8 mouse cellular contexts compared by ENCODE assay signal in genomic region chr9:47530544-47530921, GRCm38 (mm10). TPM values are rescaled to one million over a fixed set of nuclear protein-coding genes. Genes with fewer than 3 reads are reported as not detected.
A peak's percentile ranks its signal among the peaks of the same experiment; 100 is the strongest.
DNase-seq lines count a peak whose midpoint lies in the region; ATAC-seq and TF ChIP-seq lines count a peak whose summit lies in the region.

No protein-coding gene starts in this region.

- ATAC-seq in limb, embryonic 15.5 days (ENCODE audit: insufficient number of reproducible peaks, low FRiP score, low TSS enrichment, low read depth) = no peak
- ATAC-seq in stomach, postnatal 0 days (ENCODE audit: low FRiP score, low TSS enrichment) = peak; percentile 22

- peaks cover 31% of the 10 kb centered on the region for H3K4me1 ChIP-seq in heart, embryonic 10.5 days
- peaks cover 25% of the 10 kb centered on the region for H3K4me1 ChIP-seq in limb, embryonic 15.5 days
- H3K4me1 ChIP-seq in stomach, postnatal 0 days (replicated peaks; ENCODE audit: control insufficient read depth, insufficient read depth) = peaks cover 5% of the 10 kb centered on the region; the same call in 1 of the 2 replicates

- no peak for TF ChIP-seq EP300 in stomach, postnatal 0 days (optimal IDR thresholded peaks at IDR 0.05)

- H3K4me2 ChIP-seq in limb, embryonic 15.5 days = peak overlapping the region; percentile 98
- H3K4me2 ChIP-seq in stomach, postnatal 0 days (replicated peaks; ENCODE audit: low read depth) = peak overlapping the region; percentile 99

- H3K27me3 ChIP-seq in heart, embryonic 10.5 days (ENCODE audit: insufficient read depth, poor library complexity, severe bottlenecking) = 0 out of 2 replicates have a peak, but pooled peaks cover 5% of the 10 kb centered on the region
- H3K27me3 ChIP-seq in limb, embryonic 15.5 days = peaks cover 26% of the 10 kb centered on the region
- H3K27me3 ChIP-seq in stomach, postnatal 0 days (ENCODE audit: control insufficient read depth, insufficient read depth, low read length) = no peaks in the 10 kb centered on the region

- WGBS in heart, embryonic 10.5 days = under 1% methylated on average over 23 of the region's 30 CpGs
- WGBS in limb, embryonic 15.5 days = under 1% methylated on average over 22 of the region's 30 CpGs
- WGBS in stomach, postnatal 0 days = 0% methylated on average over 22 of the region's 30 CpGs

- no peak for DNase-seq in heart, embryonic 10.5 days (ENCODE audit: low spot score)
- DNase-seq in heart, postnatal 14 days = no peak
- peak; percentile 13 to 67 for DNase-seq in spleen, postnatal 4 days (ENCODE audit: low spot score in 2 of 2)
- no peak for DNase-seq in spleen, postnatal 14 days (ENCODE audit: low spot score in 2 of 2)
- no peak for DNase-seq in stomach, postnatal 0 days (ENCODE audit: low spot score)
- no peak for DNase-seq in frontal cortex, postnatal 36 days (ENCODE audit: low spot score in 2 of 2)
- DNase-seq in layer of hippocampus, adult 8-10 months (ENCODE audit: low spot score in 2 of 2) = no peak

- TF ChIP-seq CTCF in stomach, postnatal 0 days (IDR thresholded peaks at IDR 0.05; ENCODE audit: low read depth) = no peak

- intact Hi-C loops in heart, postnatal 14 days (cut with DNase I) = loop anchor here (2.0 kb wide), 1 partner anchor 166 kb away; no protein-coding TSS in a partner anchor

- H3K27ac ChIP-seq in heart, embryonic 10.5 days = peak overlapping the region; percentile 92
- peak overlapping the region; percentile 77 for H3K27ac ChIP-seq in limb, embryonic 15.5 days
- peak overlapping the region; percentile 35; the same call in 1 of the 2 replicates for H3K27ac ChIP-seq in stomach, postnatal 0 days (replicated peaks)

- H3K9me3 ChIP-seq in heart, embryonic 10.5 days = no peaks in the 10 kb centered on the region
- H3K9me3 ChIP-seq in limb, embryonic 15.5 days = no peaks in the 10 kb centered on the region
- H3K9me3 ChIP-seq in stomach, postnatal 0 days (ENCODE audit: control insufficient read depth, low read length) = no peaks in the 10 kb centered on the region

- H3K4me3 ChIP-seq in heart, embryonic 10.5 days = peak overlapping the region; percentile 83
- peak overlapping the region; percentile 71 for H3K4me3 ChIP-seq in limb, embryonic 15.5 days
- peak overlapping the region; percentile 55 for H3K4me3 ChIP-seq in stomach, postnatal 0 days (ENCODE audit: low read depth, low read length)

- no peaks in the 10 kb centered on the region for H3K36me3 ChIP-seq in heart, embryonic 10.5 days
- H3K36me3 ChIP-seq in limb, embryonic 15.5 days = no peaks in the 10 kb centered on the region
- no peaks in the 10 kb centered on the region for H3K36me3 ChIP-seq in stomach, postnatal 0 days (ENCODE audit: control insufficient read depth, insufficient read depth, low read length)

- peak overlapping the region; percentile 52 for H3K9ac ChIP-seq in limb, embryonic 15.5 days
- peak overlapping the region; percentile 64 for H3K9ac ChIP-seq in stomach, postnatal 0 days (ENCODE audit: low read length)

RNA-seq across cellular contexts. Expression of gene Cadm1, which starts 0.6 kb away (rescaled TPM):
- polyA plus RNA-seq in heart, embryonic 10.5 days (2016; fragmentation: Nextera tagmentation; extraction: Ambion mirVana) = 44.7 and 68.4 TPM in 2 replicates
- total RNA-seq in heart, postnatal 14 days (2021) = 1 to 10 TPM; 2.1 to 2.5 TPM
- polyA plus RNA-seq in limb, embryonic 15.5 days (2015; fragmentation: Nextera tagmentation; extraction: Ambion mirVana) = 30.0 and 33.0 TPM in 2 replicates
- 18.3 and 20.0 TPM in 2 replicates for polyA plus RNA-seq in stomach, postnatal 0 days (2015; fragmentation: Nextera tagmentation; extraction: Ambion mirVana)
- total RNA-seq in layer of hippocampus, adult 8-10 months (2022) = 100 to 1,000 TPM; 270 to 291 (median 280) TPM

Comparison
In these comparisons a context has a peak if more than half of its experiments do, and no peak if none do; other contexts are left out.
1. DNase-seq: peak in spleen, postnatal 4 days (2 of 2); none in heart, embryonic 10.5 days (single experiment), heart, postnatal 14 days (0 of 2), spleen, postnatal 14 days (0 of 2), stomach, postnatal 0 days (single experiment), frontal cortex, postnatal 36 days (0 of 2) and layer of hippocampus, adult 8-10 months (0 of 2).
2. H3K27ac ChIP-seq: peak in every context shown above with its lines; median percentile 92 in heart, embryonic 10.5 days; 77 in limb, embryonic 15.5 days; 35 in stomach, postnatal 0 days.
3. Peak in every context shown above with its lines, with median percentiles within 50 percentile points of each other: H3K4me3 ChIP-seq.